Mouse (Mus musculus) lung, adult 2 months (tissue): ENCODE results near the gene Tnfsf8. TPM values are rescaled to one million over a fixed set of nuclear protein-coding genes. Genes with fewer than 3 reads are reported as not detected.

ENCODE experiments used
- DNase-seq: peaks from one replicate; pipeline ENCODE4 v3.0.0; 2022
- H3K4me1 ChIP-seq: fragments of 200-500 bp; 2 replicates; pipeline ENCODE4 v1.6.1; 2011; ENCODE audit warnings: low read length; ENCODE audit not compliant: control insufficient read depth, insufficient read depth
- H3K4me3 ChIP-seq: fragments of 200-500 bp; replicated peaks from 2 replicates; pipeline ENCODE3; 2011; ENCODE audit warnings: low read depth, mild to moderate bottlenecking, control low read depth, low read length; ENCODE audit errors: extremely low read depth
- CTCF ChIP-seq: fragments of 200-500 bp; IDR thresholded peaks from 2 replicates; pipeline ENCODE4 v1.5.1; 2011; ENCODE audit warnings: mild to moderate bottlenecking, low read length, control low read depth; ENCODE audit not compliant: insufficient read depth
- POLR2A ChIP-seq: fragments of 200-500 bp; IDR thresholded peaks from 2 replicates; pipeline ENCODE4 v1.6.1; 2011; ENCODE audit warnings: low read depth, mild to moderate bottlenecking, control low read depth, low read length, borderline replicate concordance; ENCODE audit errors: extremely low read depth
- WGBS: fragments of 180-500 bp; shearing (Covaris S2); methylation state at CpG from one replicate; pipeline ENCODE4 v1.1.7; 2018; 5-methylcytosine and 5-hydroxymethylcytosine counted together
- polyA plus RNA-seq: library from polyadenylated mRNA; depleted of rRNA; stranded (reverse); fragments of >200 nt; gene quantifications from 2 replicates; pipeline ENCODE4 v1.2.3, GENCODE M21; 2012; rRNA removed

Tnfsf8 gene
- polyA plus RNA-seq, 1 experiment: 0.18 TPM

- DNase-seq: no peak
- TF ChIP-seq POLR2A: no peak
- no peak for TF ChIP-seq CTCF
- H3K4me1 ChIP-seq: no peaks in the 10 kb centered on the region
- no peak overlapping the region for H3K4me3 ChIP-seq
- 68% methylated on average over 5 of the region's 5 CpGs for WGBS
These were observed 77.3 kb downstream of the Tnfsf8 start for GRCm38 (mm10) chr4:63783826-63784225.

- WGBS: 76% methylated on average over 7 of the region's 7 CpGs
- Histone ChIP-seq H3K4me1 (no peaks in the 10 kb centered on the region), H3K4me3 (no peak overlapping the region)
- no peak for TF ChIP-seq POLR2A
- TF ChIP-seq CTCF: no peak
- no peak for DNase-seq
These were observed 78.1 kb downstream of the Tnfsf8 start for GRCm38 (mm10) chr4:63782970-63783613.

Other genes with a start within 250 kb of the Tnfsf8 start
- not detected in 2 replicates for gene Tex48, start 238.9 kb downstream of the Tnfsf8 start, polyA plus RNA-seq
- gene Gm11214, start 198.0 kb downstream of the Tnfsf8 start, polyA plus RNA-seq: not detected in 2 replicates
- 0.56 and 0.57 TPM in 2 replicates for gene Tnfsf15, start 116.2 kb downstream of the Tnfsf8 start, polyA plus RNA-seq
- gene Tnc, start 185.7 kb upstream of the Tnfsf8 start, polyA plus RNA-seq: 6.6 and 7.3 TPM in 2 replicates